Mouse (Mus musculus) megakaryocyte, embryonic 14.5 days (primary cell): ENCODE measurements around the gene Gab3.

Experiments used
- FLI1 ChIP-seq: IDR thresholded peaks from 2 replicates; pipeline ENCODE4 v1.6.1; 2012; ENCODE audit warnings: low read length, inconsistent platforms, mixed read lengths
- GATA1 ChIP-seq: IDR thresholded peaks from 3 replicates; pipeline ENCODE4 v1.6.1; 2012; ENCODE audit warnings: mixed read lengths, low read length, inconsistent platforms, borderline replicate concordance

DNA sequence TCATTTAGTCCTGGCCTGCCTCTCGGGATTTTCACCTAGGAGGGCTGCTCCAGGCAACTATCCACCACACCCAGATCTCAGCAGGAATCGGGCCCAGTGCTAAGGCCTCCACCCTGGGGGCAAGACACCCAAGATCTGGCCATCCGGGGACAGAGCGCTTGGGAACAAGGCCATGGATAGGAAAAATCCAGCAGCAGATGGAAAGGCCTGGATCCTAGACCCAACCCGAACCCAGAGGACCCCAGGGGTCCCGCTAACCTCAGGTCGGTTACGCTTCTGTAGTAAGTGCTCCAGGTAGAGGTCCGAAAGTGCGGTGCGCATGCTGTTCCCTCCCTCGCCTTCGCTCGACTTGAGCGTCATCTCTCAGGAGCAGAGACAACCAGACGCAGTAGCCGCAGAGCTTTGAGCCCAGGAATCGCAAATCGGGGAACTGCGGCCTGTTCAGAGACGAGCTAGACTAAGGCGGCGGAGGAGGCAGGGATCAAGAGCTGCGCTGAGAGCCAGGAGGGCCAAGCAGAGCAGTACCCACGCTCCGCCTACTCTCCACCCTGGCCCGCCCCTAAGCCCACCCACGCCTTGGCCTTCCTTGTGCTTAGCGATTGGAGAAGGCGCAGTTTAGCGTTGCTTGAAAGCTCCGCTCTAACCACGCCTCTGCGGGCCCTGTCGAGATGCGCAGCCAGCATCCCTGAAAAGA is 45.4 kb upstream of the Gab3 start, which contains the start of gene Mpp1:
- TF ChIP-seq GATA1 (no peak), FLI1 (no peak)
